Mouse (Mus musculus): ENCODE data around the gene Phykpl. TPM values are rescaled to one million over a fixed set of nuclear protein-coding genes. Genes with fewer than 3 reads are reported as not detected.

Phykpl gene
- polyA plus RNA-seq, 1 experiment, result 7.0 TPM

- no peak overlapping the region for H3ac ChIP-seq (ENCODE audit: control insufficient read depth, insufficient read length)
- no peaks in the 10 kb centered on the region for H3K79me2 ChIP-seq (ENCODE audit: control insufficient read depth, insufficient read depth)
- no peaks in the 10 kb centered on the region for H3K36me3 ChIP-seq (ENCODE audit: control insufficient read depth, insufficient read depth)
- H3K4me2 ChIP-seq (ENCODE audit: low read depth), result no peak overlapping the region
- H3K4me3 ChIP-seq, result no peak overlapping the region
- H3K27me3 ChIP-seq (ENCODE audit: control insufficient read depth, insufficient read depth, insufficient read length), result peaks cover 54% of the 10 kb centered on the region
- no peak for TF ChIP-seq CEBPB (IDR thresholded peaks at IDR 0.05; ENCODE audit: insufficient read depth, poor library complexity, severe bottlenecking)
- no peak for TF ChIP-seq MYOD1 (IDR thresholded peaks at IDR 0.05; ENCODE audit: control insufficient read depth in 1 of 3, insufficient read length in 2 of 3, low read depth in 2 of 3)
- TF ChIP-seq SRF (IDR thresholded peaks at IDR 0.05; ENCODE audit: control insufficient read depth, insufficient read length, low read depth), result no peak
- no peak for TF ChIP-seq USF1 (IDR thresholded peaks at IDR 0.05; ENCODE audit: low read depth)
- TF ChIP-seq MAX (IDR thresholded peaks at IDR 0.05; ENCODE audit: low read depth), result no peak
- TF ChIP-seq REST (IDR thresholded peaks at IDR 0.05; ENCODE audit: insufficient read depth, insufficient read length), result no peak
Observed at GRCm38 (mm10) chr11:51565062-51565461, 19.5 kb upstream of the Phykpl start.

- H3K4me2 ChIP-seq (ENCODE audit: low read depth), result no peak overlapping the region
- H3ac ChIP-seq (ENCODE audit: control insufficient read depth, insufficient read length), result no peak overlapping the region
- TF ChIP-seq MAX (IDR thresholded peaks at IDR 0.05; ENCODE audit: low read depth) (no peak), REST (IDR thresholded peaks at IDR 0.05; ENCODE audit: insufficient read depth, insufficient read length) (no peak), MYOG (IDR thresholded peaks at IDR 0.05; ENCODE audit: control insufficient read depth in 1 of 3, insufficient read depth in 1 of 3, insufficient read length in 2 of 3, low read depth in 2 of 3) (no peak), POLR2A (IDR thresholded peaks at IDR 0.05; ENCODE audit: insufficient read length, low read depth) (no peak), TCF12 (IDR thresholded peaks at IDR 0.05; ENCODE audit: insufficient read depth, poor library complexity, severe bottlenecking) (no peak), E2F4 (IDR thresholded peaks at IDR 0.05; ENCODE audit: insufficient read depth) (no peak), MYOD1 (IDR thresholded peaks at IDR 0.05; ENCODE audit: control insufficient read depth in 1 of 3, insufficient read length in 2 of 3, low read depth in 2 of 3) (no peak), TCF3 (IDR thresholded peaks at IDR 0.05; ENCODE audit: insufficient read length, low read depth) (no peak), SRF (IDR thresholded peaks at IDR 0.05; ENCODE audit: control insufficient read depth, insufficient read length, low read depth) (no peak), USF1 (IDR thresholded peaks at IDR 0.05; ENCODE audit: low read depth) (no peak), POLR2AphosphoS2 (IDR thresholded peaks at IDR 0.05; ENCODE audit: insufficient read length, low read depth) (no peak), CEBPB (IDR thresholded peaks at IDR 0.05; ENCODE audit: insufficient read depth, poor library complexity, severe bottlenecking) (no peak)
- H3K36me3 ChIP-seq (ENCODE audit: control insufficient read depth, insufficient read depth), result no peaks in the 10 kb centered on the region
- no peaks in the 10 kb centered on the region for H3K79me2 ChIP-seq (ENCODE audit: control insufficient read depth, insufficient read depth)
- H3K27me3 ChIP-seq (ENCODE audit: control insufficient read depth, insufficient read depth, insufficient read length), result peaks cover 51% of the 10 kb centered on the region
- H3K4me3 ChIP-seq, result no peak overlapping the region
Observed at GRCm38 (mm10) chr11:51565951-51566350, 18.6 kb upstream of the Phykpl start.

- Histone ChIP-seq H3K4me3 (no peak overlapping the region), H3K27me3 (ENCODE audit: control insufficient read depth, insufficient read depth, insufficient read length) (peaks cover 28% of the 10 kb centered on the region), H3K36me3 (ENCODE audit: control insufficient read depth, insufficient read depth) (no peaks in the 10 kb centered on the region), H3ac (ENCODE audit: control insufficient read depth, insufficient read length) (no peak overlapping the region), H3K4me2 (ENCODE audit: low read depth) (no peak overlapping the region), H3K79me2 (ENCODE audit: control insufficient read depth, insufficient read depth) (no peaks in the 10 kb centered on the region)
- no peak for TF ChIP-seq MYOG (IDR thresholded peaks at IDR 0.05; ENCODE audit: control insufficient read depth in 1 of 3, insufficient read depth in 1 of 3, insufficient read length in 2 of 3, low read depth in 2 of 3)
- TF ChIP-seq REST (IDR thresholded peaks at IDR 0.05; ENCODE audit: insufficient read depth, insufficient read length), result no peak
- TF ChIP-seq TCF3 (IDR thresholded peaks at IDR 0.05; ENCODE audit: insufficient read length, low read depth), result no peak
- TF ChIP-seq CEBPB (IDR thresholded peaks at IDR 0.05; ENCODE audit: insufficient read depth, poor library complexity, severe bottlenecking), result no peak
- no peak for TF ChIP-seq SRF (IDR thresholded peaks at IDR 0.05; ENCODE audit: control insufficient read depth, insufficient read length, low read depth)
- no peak for TF ChIP-seq POLR2AphosphoS2 (IDR thresholded peaks at IDR 0.05; ENCODE audit: insufficient read length, low read depth)
- no peak for TF ChIP-seq E2F4 (IDR thresholded peaks at IDR 0.05; ENCODE audit: insufficient read depth)
- no peak for TF ChIP-seq TCF12 (IDR thresholded peaks at IDR 0.05; ENCODE audit: insufficient read depth, poor library complexity, severe bottlenecking)
- TF ChIP-seq MAX (IDR thresholded peaks at IDR 0.05; ENCODE audit: low read depth), result no peak
- no peak for TF ChIP-seq USF1 (IDR thresholded peaks at IDR 0.05; ENCODE audit: low read depth)
- TF ChIP-seq MYOD1 (IDR thresholded peaks at IDR 0.05; ENCODE audit: control insufficient read depth in 1 of 3, insufficient read length in 2 of 3, low read depth in 2 of 3), result no peak
- no peak for TF ChIP-seq POLR2A (IDR thresholded peaks at IDR 0.05; ENCODE audit: insufficient read length, low read depth)
Observed at GRCm38 (mm10) chr11:51568801-51569200, 15.8 kb upstream of the Phykpl start.

GRCm38 (mm10) chr11:51576454-51576853 is 8.1 kb upstream of the Phykpl start:
- Histone ChIP-seq H3K4me3 (no peak overlapping the region), H3K79me2 (ENCODE audit: control insufficient read depth, insufficient read depth) (no peaks in the 10 kb centered on the region), H3K27me3 (ENCODE audit: control insufficient read depth, insufficient read depth, insufficient read length) (peaks cover 7% of the 10 kb centered on the region), H3K36me3 (ENCODE audit: control insufficient read depth, insufficient read depth) (no peaks in the 10 kb centered on the region), H3K4me2 (ENCODE audit: low read depth) (no peak overlapping the region), H3ac (ENCODE audit: control insufficient read depth, insufficient read length) (no peak overlapping the region)
- TF ChIP-seq REST (IDR thresholded peaks at IDR 0.05; ENCODE audit: insufficient read depth, insufficient read length) (no peak), TCF3 (IDR thresholded peaks at IDR 0.05; ENCODE audit: insufficient read length, low read depth) (no peak), POLR2AphosphoS2 (IDR thresholded peaks at IDR 0.05; ENCODE audit: insufficient read length, low read depth) (no peak), MYOG (IDR thresholded peaks at IDR 0.05; ENCODE audit: control insufficient read depth in 1 of 3, insufficient read depth in 1 of 3, insufficient read length in 2 of 3, low read depth in 2 of 3) (no peak), MYOD1 (IDR thresholded peaks at IDR 0.05; ENCODE audit: control insufficient read depth in 1 of 3, insufficient read length in 2 of 3, low read depth in 2 of 3) (no peak), CEBPB (IDR thresholded peaks at IDR 0.05; ENCODE audit: insufficient read depth, poor library complexity, severe bottlenecking) (no peak), MAX (IDR thresholded peaks at IDR 0.05; ENCODE audit: low read depth) (no peak), TCF12 (IDR thresholded peaks at IDR 0.05; ENCODE audit: insufficient read depth, poor library complexity, severe bottlenecking) (no peak), USF1 (IDR thresholded peaks at IDR 0.05; ENCODE audit: low read depth) (no peak), E2F4 (IDR thresholded peaks at IDR 0.05; ENCODE audit: insufficient read depth) (no peak), SRF (IDR thresholded peaks at IDR 0.05; ENCODE audit: control insufficient read depth, insufficient read length, low read depth) (no peak), POLR2A (IDR thresholded peaks at IDR 0.05; ENCODE audit: insufficient read length, low read depth) (no peak)

All from myocyte (in vitro differentiated cells).